Mouse (Mus musculus) kidney, adult 2 months (tissue): ENCODE data around the gene Cracr2a. TPM values are rescaled to one million over a fixed set of nuclear protein-coding genes. Genes with fewer than 3 reads are reported as not detected.

Source experiments
- DNase-seq: peaks from one replicate; pipeline ENCODE4 v3.0.0; 2021
- H3K27ac ChIP-seq: fragments of 200-500 bp; 2 replicates; pipeline ENCODE4 v1.5.1; 2012; ENCODE audit warnings: low read depth, low read length, control low read depth, inconsistent platforms; ENCODE audit not compliant: insufficient read depth
- H3K27me3 ChIP-seq: fragments of 200-500 bp; replicated peaks from 2 replicates; pipeline ENCODE4 v1.6.1; 2012; ENCODE audit warnings: mild to moderate bottlenecking, moderate library complexity, low read length, inconsistent platforms; ENCODE audit not compliant: control insufficient read depth, insufficient read depth
- H3K36me3 ChIP-seq: fragments of 200-500 bp; 2 replicates; pipeline ENCODE4 v1.6.1; 2012; ENCODE audit warnings: mild to moderate bottlenecking, moderate library complexity, low read length, inconsistent platforms; ENCODE audit not compliant: control insufficient read depth, insufficient read depth
- H3K4me1 ChIP-seq: fragments of 200-500 bp; 2 replicates; pipeline ENCODE4 v1.6.1; 2011; ENCODE audit warnings: low read length; ENCODE audit not compliant: control insufficient read depth, insufficient read depth
- H3K4me3 ChIP-seq: fragments of 200-500 bp; 2 replicates; pipeline ENCODE4 v1.5.1; 2011; ENCODE audit warnings: mild to moderate bottlenecking, low read depth, low read length, control low read depth; ENCODE audit not compliant: insufficient read depth
- CTCF ChIP-seq: fragments of 200-500 bp; conservative IDR thresholded peaks from 2 replicates; pipeline ENCODE4 v1.5.1; 2011; ENCODE audit warnings: low read depth, mild to moderate bottlenecking, control low read depth, low read length, moderate library complexity, mixed read lengths; ENCODE audit not compliant: insufficient read depth, insufficient read length
- POLR2A ChIP-seq: fragments of 200-500 bp; IDR thresholded peaks from one replicate; pipeline ENCODE4 v1.6.1; 2011; ENCODE audit warnings: low read depth, low read length, control low read depth
- WGBS: fragments of 180-500 bp; shearing (Covaris S2); methylation state at CpG from one replicate; pipeline ENCODE4 v1.1.7; 2018; 5-methylcytosine and 5-hydroxymethylcytosine counted together
- polyA plus RNA-seq: library from polyadenylated mRNA; depleted of rRNA; stranded (reverse); fragments of >200 nt; gene quantifications from 2 replicates; pipeline ENCODE4 v1.2.3, GENCODE M21; 2012

The Cracr2a gene
- polyA plus RNA-seq, 1 experiment = 0.59 TPM

DNA sequence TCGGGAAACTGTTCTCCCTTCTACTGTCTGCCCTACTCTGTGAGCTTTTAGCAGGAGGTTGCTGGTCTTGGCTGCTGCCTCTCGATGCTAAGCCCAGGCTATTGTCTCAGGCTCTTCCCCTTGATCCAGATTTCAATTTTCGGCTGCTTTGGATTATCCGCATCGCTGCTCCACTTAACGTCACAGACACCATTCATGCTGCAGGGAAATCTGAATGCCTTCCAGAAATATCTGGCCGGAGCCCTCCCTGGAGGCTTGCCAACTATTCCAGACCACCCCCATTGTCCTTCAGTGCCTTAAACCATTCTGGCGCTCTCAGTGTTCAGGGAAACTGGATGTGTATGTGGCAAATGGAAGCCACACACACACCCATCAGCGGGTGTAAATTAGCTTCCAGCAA is 66.3 kb downstream of the Cracr2a start:
- no peak for DNase-seq
- no peak overlapping the region for H3K27ac ChIP-seq
- no peak overlapping the region for H3K4me3 ChIP-seq
- no peaks in the 10 kb centered on the region for H3K36me3 ChIP-seq
- H3K4me1 ChIP-seq = no peaks in the 10 kb centered on the region
- WGBS = 41% methylated on average over 9 of the region's 9 CpGs
- H3K27me3 ChIP-seq = no peaks in the 10 kb centered on the region
- no peak for TF ChIP-seq POLR2A
- no peak for TF ChIP-seq CTCF

DNA sequence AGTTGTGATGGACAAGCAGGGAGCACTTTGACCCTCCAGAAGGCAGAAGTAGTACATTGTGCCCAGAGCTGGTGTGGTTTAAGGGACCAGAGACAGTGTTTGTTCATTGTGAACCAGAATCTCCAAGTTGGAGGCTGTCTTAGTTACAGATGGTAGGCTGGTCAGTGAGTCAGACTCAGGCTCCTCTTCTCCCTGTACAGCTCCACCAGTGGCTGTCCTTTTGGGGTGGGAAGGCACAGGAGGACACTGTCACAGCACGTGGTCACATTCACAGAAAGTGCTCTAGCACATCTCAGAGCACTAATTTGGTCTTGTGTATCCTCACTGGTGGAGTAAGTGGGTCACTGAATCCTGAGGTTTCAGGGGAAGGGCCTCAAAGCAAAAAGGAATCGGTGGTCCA is 68.1 kb downstream of the Cracr2a start:
- no peaks in the 10 kb centered on the region for H3K4me1 ChIP-seq
- TF ChIP-seq CTCF = no peak
- no peak for TF ChIP-seq POLR2A
- H3K27ac ChIP-seq = no peak overlapping the region
- DNase-seq = no peak
- no peak overlapping the region for H3K4me3 ChIP-seq
- 89% methylated on average over 2 of the region's 2 CpGs for WGBS
- no peaks in the 10 kb centered on the region for H3K27me3 ChIP-seq
- H3K36me3 ChIP-seq = no peaks in the 10 kb centered on the region

DNA sequence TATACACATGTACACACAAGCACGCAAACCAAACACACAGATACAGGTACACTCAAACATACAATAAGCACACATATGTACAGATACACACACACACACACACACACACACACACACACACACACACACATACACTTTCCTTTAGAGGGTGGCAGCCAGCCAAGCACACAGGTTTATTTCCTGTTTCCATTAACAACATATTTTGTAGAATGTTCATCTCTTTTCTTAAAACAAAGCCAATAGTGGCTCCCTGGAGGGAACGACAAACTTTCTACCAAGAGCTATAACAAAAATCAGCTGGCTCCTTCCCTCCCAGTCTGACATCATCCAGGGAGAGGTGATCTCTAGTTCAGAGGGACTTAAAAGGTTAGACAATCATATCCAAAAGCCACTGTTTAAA is 73.7 kb downstream of the Cracr2a start:
- Histone ChIP-seq H3K36me3 (no peaks in the 10 kb centered on the region), H3K27ac (no peak overlapping the region), H3K4me3 (no peak overlapping the region), H3K4me1 (no peaks in the 10 kb centered on the region), H3K27me3 (no peaks in the 10 kb centered on the region)
- no peak for DNase-seq
- WGBS = 72% methylated on average over 2 of the region's 2 CpGs
- TF ChIP-seq POLR2A (no peak), CTCF (no peak)

DNA sequence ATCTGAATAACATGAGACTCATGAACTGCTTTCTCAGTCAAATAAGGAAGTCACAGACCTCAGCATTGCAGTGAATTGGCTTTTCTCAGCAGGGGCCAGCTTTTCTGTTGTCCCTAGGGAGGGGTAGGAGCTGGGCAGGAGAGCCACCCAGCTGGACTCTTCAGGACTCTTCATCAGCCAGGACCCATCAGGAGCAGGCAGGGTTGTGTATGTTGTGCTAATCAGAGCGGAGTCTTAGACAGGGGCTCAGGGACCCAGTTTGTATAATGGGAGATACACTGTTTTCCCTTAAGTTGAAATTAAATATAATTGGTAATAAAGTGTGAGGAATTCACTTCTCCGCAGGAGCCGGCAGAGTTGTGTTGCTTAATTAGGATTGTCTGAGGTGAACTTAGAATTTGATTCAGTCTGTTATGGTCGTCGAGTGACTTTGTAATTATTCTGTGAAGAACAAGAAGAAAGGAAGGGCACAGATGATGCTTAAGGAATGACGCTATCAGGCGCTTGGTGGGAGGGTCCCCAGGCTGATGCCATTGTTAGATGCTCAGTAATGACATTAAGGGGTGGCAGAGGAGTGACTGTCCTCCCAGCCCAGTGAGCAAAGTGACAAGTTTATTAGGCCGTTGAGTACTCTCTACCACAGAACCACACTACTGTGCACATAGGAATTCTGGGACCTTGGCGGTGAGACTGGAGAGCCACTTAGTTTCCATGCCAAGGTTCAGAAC is 74.5 kb downstream of the Cracr2a start:
- WGBS = 68% methylated on average over 9 of the region's 9 CpGs
- no peaks in the 10 kb centered on the region for H3K36me3 ChIP-seq
- no peak for DNase-seq
- no peaks in the 10 kb centered on the region for H3K4me1 ChIP-seq
- H3K27me3 ChIP-seq = no peaks in the 10 kb centered on the region
- H3K4me3 ChIP-seq = no peak overlapping the region
- TF ChIP-seq CTCF (no peak), POLR2A (no peak)
- no peak overlapping the region for H3K27ac ChIP-seq

DNA sequence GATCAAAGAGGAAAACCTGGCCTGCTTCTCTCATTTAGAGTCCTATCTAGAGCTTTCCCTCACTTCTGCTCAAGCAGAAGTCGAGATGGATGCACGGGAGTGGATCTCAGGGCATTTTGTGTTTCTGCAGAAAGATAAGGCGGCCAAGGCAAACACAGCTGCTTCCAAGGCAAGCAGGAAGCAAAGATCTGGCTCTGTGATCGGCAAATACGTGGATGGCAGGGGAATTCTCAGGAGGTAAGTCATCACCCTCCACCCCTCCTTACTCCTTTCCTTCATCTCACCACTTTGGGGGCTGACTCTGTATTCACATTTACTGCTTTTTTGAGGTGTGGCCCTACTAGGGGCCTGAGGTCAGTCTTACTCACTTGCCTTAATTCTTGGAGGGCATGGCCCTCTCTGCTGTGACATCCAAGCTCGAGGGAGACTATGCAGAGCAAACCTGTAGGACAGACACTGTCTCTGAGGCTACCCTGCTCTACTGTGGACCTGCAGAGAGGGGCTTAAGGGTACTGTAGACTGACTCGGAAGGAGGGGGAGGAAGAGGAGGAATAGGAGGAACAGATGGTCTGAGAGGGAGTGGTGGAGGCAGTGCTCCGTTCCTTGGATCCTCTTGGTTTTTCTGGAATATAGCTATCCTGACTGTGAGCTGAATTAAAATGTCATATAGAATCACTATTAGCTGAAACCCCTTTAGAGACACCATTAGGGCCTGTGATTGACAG is 80.1 kb downstream of the Cracr2a start:
- DNase-seq = no peak
- Histone ChIP-seq H3K4me1 (no peaks in the 10 kb centered on the region), H3K27ac (no peak overlapping the region), H3K36me3 (no peaks in the 10 kb centered on the region), H3K4me3 (no peak overlapping the region), H3K27me3 (no peaks in the 10 kb centered on the region)
- TF ChIP-seq POLR2A (no peak), CTCF (no peak)
- 68% methylated on average over 8 of the region's 8 CpGs for WGBS

DNA sequence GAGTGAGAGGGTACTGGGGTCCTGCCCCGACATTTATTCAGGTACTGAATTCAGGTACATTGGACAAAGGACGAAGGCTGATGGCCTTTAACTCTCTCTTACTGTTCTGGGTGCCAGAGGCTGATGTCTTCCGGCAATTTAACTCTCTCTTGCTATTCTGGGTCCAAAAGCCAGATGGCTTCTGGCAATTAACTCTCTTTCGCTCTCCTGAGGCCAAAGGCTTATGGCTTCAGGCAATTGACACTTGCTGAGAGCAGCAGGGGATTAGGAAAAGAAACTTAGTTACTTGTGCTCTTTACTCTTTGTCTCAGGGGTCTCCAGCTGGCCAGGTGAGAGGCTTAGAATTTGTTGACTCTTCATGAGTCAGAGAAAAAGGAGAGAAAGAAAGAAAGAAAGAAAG is 94.8 kb downstream of the Cracr2a start:
- whole genome bisulfite sequencing = 57% methylated on average over 4 of the region's 4 CpGs
- H3K4me1 ChIP-seq = no peaks in the 10 kb centered on the region
- TF ChIP-seq CTCF = no peak
- no peak for TF ChIP-seq POLR2A
- H3K36me3 ChIP-seq = no peaks in the 10 kb centered on the region
- no peak overlapping the region for H3K27ac ChIP-seq
- H3K27me3 ChIP-seq = no peaks in the 10 kb centered on the region
- no peak overlapping the region for H3K4me3 ChIP-seq
- no peak for DNase-seq

DNA sequence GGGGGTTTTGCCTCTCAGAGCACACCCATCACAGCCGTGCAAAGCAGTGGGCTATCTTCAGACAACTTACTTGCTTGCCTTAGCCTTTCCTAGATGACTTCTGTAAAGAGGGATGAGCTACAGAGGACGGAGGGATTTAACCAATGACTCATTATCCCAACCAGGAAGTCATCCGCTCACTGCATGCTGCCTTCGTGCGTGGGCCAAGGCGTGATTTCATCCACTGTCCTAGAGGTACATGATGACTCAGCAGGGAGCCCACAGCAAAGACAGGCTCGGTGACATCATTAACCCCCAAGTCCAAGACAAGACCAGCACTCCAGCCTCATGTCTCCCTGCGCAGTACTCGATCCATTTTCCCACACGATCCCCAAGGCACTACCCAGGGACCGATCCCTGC is 96.0 kb downstream of the Cracr2a start:
- no peaks in the 10 kb centered on the region for H3K4me1 ChIP-seq
- H3K36me3 ChIP-seq = no peaks in the 10 kb centered on the region
- no peak for TF ChIP-seq CTCF
- TF ChIP-seq POLR2A = no peak
- DNase-seq = no peak
- no peak overlapping the region for H3K27ac ChIP-seq
- no peaks in the 10 kb centered on the region for H3K27me3 ChIP-seq
- 92% methylated on average over 11 of the region's 11 CpGs for WGBS
- H3K4me3 ChIP-seq = no peak overlapping the region
